Mouse (Mus musculus) midbrain, postnatal 0 days (tissue): ENCODE results near the gene Wnt1. TPM values are rescaled to one million over a fixed set of nuclear protein-coding genes. Genes with fewer than 3 reads are reported as not detected.

Experiments used
- ATAC-seq: fragments of 200-750 bp; cut with Nextera tagmentation; 2 replicates; pipeline ENCODE4 v1.8.0; 2017; ENCODE audit warnings: moderate number of reproducible peaks, mild to moderate bottlenecking, moderate TSS enrichment, moderate library complexity; ENCODE audit not compliant: low FRiP score
- DNase-seq: peaks from one replicate; pipeline ENCODE4 v3.0.0-alpha.2; 2015; ENCODE audit warnings: low spot score
- H3K27ac ChIP-seq: fragments of 300-500 bp; sonication (generic); 2 replicates; pipeline ENCODE4 v1.5.1; 2014; ENCODE audit warnings: low read depth, mild to moderate bottlenecking, low read length, mixed read lengths
- H3K27me3 ChIP-seq: fragments of 300-500 bp; sonication (generic); 2 replicates; pipeline ENCODE4 v1.6.1; 2014; ENCODE audit warnings: low read length, control low read depth, mixed read lengths; ENCODE audit not compliant: insufficient read depth
- H3K36me3 ChIP-seq: fragments of 300-500 bp; sonication (generic); 2 replicates; pipeline ENCODE4 v1.6.1; 2014; ENCODE audit warnings: low read length, control low read depth, mixed read lengths; ENCODE audit not compliant: insufficient read depth
- H3K4me1 ChIP-seq: fragments of 300-500 bp; sonication (generic); 2 replicates; pipeline ENCODE4 v1.6.1; 2014; ENCODE audit warnings: mild to moderate bottlenecking, control low read depth, antibody characterized with exemption, low read length, mixed read lengths; ENCODE audit not compliant: insufficient read depth
- H3K4me2 ChIP-seq: fragments of 300-500 bp; sonication (generic); 2 replicates; pipeline ENCODE4 v1.6.1; 2014; ENCODE audit warnings: low read depth, mild to moderate bottlenecking, low read length, mixed read lengths; ENCODE audit not compliant: poor library complexity, severe bottlenecking
- H3K4me3 ChIP-seq: fragments of 300-500 bp; sonication (generic); 2 replicates; pipeline ENCODE4 v1.5.1; 2014; ENCODE audit warnings: low read depth, mild to moderate bottlenecking, low read length, moderate library complexity
- H3K9ac ChIP-seq: fragments of 300-500 bp; sonication (generic); replicated peaks from 2 replicates; pipeline ENCODE4 v1.6.1; 2014; ENCODE audit warnings: mild to moderate bottlenecking, low read length, moderate library complexity, mixed read lengths; ENCODE audit not compliant: poor library complexity, severe bottlenecking
- H3K9me3 ChIP-seq: fragments of 300-500 bp; sonication (generic); 2 replicates; pipeline ENCODE4 v1.6.1; 2016; ENCODE audit warnings: low read length, control low read depth
- CTCF ChIP-seq: IDR thresholded peaks from 2 replicates; pipeline ENCODE4 v1.5.1; 2016; ENCODE audit warnings: antibody characterized with exemption, mild to moderate bottlenecking
- WGBS: fragments of 180-500 bp; shearing (Covaris S2); extraction: QIAGEN DNeasy Blood & Tissue Kit; methylation state at CpG from one replicate; pipeline ENCODE4 v1.1.7; 2014; 5-methylcytosine and 5-hydroxymethylcytosine counted together
- polyA plus RNA-seq: library from polyadenylated mRNA; unstranded; fragments of >200 nt; fragmentation: Nextera tagmentation; extraction: Ambion mirVana; gene quantifications from 2 replicates; pipeline ENCODE4 v1.2.1, GENCODE M21; 2015
- total RNA-seq: library from RNA; depleted of rRNA; stranded (reverse); fragments of >200 nt; gene quantifications from 2 replicates; pipeline ENCODE4 v1.2.3, GENCODE M21; 2014; rRNA removed

Wnt1 gene
- total and polyA plus RNA-seq, 2 experiments from 2014 or later, result 0.33 to 0.81 TPM

DNA sequence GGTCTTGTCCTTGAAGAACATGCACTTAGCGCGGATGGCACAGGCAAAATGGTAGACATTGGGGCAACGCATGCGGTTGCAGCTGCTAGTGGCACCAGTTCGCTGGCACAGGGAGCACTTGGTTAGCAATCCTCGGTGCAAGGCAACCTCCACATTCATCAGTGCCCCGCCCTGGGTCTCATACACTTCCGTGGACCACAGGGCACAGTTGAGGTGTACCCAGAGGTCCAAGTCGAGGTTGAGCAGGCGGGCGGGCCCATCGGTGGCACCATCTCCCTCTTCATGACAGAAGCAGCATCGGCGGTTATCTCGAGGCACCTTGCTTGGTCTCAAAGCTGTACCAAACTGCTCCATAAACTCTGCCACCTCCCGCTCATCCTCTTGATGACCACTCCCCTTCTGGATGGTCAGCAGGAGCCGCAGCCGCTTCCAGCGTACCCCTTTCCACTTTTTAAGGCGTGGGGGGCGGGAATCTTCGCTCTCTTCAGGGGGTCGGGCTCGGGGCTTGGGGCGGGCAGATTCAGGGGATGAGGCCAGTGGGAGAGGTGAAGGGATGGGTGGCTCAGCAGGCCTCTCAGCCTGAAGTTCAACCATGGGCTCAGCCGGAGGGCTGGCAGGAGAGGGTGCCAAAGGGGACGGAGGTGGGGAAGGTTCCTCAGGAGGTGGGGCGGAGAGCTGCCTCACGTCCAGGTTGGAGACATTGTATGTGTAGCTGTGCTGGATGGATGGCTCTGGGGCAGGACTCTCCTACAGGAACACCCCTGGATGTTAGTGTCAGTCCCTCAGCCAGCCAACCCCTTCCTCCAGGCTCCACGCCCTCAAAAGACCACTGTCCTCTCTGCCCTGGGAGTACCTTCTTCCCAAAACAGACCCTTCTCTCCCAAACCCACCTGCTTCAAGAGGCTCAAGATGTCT lies 50.3 kb downstream of the Wnt1 start:
- H3K9ac ChIP-seq, result no peak overlapping the region
- H3K4me1 ChIP-seq, result no peaks in the 10 kb centered on the region
- 95% methylated on average over 30 of the region's 30 CpGs for WGBS
- no peaks in the 10 kb centered on the region for H3K27me3 ChIP-seq
- H3K27ac ChIP-seq, result no peak overlapping the region
- no peaks in the 10 kb centered on the region for H3K9me3 ChIP-seq
- no peak for TF ChIP-seq CTCF
- no peak overlapping the region for H3K4me2 ChIP-seq
- H3K36me3 ChIP-seq, result peaks cover 92% of the 10 kb centered on the region
- no peak overlapping the region for H3K4me3 ChIP-seq
- ATAC-seq (no peak), DNase-seq (no peak)

Other genes starting within 250 kb of the Wnt1 start
- gene Ccnt1, start 218.9 kb upstream of the Wnt1 start, total RNA-seq, result 36.1 and 54.6 TPM in 2 replicates
- gene Ccnt1, start 218.9 kb upstream of the Wnt1 start, polyA plus RNA-seq, result 47.4 and 49.7 TPM in 2 replicates
- 0.82 TPM in 1 of 2 replicates, not detected in the other for gene 4930415O20Rik, start 218.9 kb upstream of the Wnt1 start, total RNA-seq
- 0.31 TPM in 1 of 2 replicates, not detected in the other for gene 4930415O20Rik, start 218.9 kb upstream of the Wnt1 start, polyA plus RNA-seq
- gene Adcy6, start 179.8 kb upstream of the Wnt1 start, total RNA-seq, result 38.0 and 40.3 TPM in 2 replicates
- 5.5 and 7.2 TPM in 2 replicates for gene Adcy6, start 179.8 kb upstream of the Wnt1 start, polyA plus RNA-seq
- 211 and 239 TPM in 2 replicates for gene Cacnb3, start 159.0 kb upstream of the Wnt1 start, total RNA-seq
- gene Cacnb3, start 159.0 kb upstream of the Wnt1 start, polyA plus RNA-seq, result 150 and 155 TPM in 2 replicates
- gene Ddx23, start 127.0 kb upstream of the Wnt1 start, total RNA-seq, result 46.7 and 50.5 TPM in 2 replicates
- 14.0 and 20.5 TPM in 2 replicates for gene Ddx23, start 127.0 kb upstream of the Wnt1 start, polyA plus RNA-seq
- gene Rnd1, start 112.4 kb upstream of the Wnt1 start, total RNA-seq, result 34.5 and 42.9 TPM in 2 replicates
- gene Rnd1, start 112.4 kb upstream of the Wnt1 start, polyA plus RNA-seq, result 20.7 and 24.9 TPM in 2 replicates
- gene Ccdc65, start 81.7 kb upstream of the Wnt1 start, total RNA-seq, result 6.9 and 9.1 TPM in 2 replicates
- gene Ccdc65, start 81.7 kb upstream of the Wnt1 start, polyA plus RNA-seq, result 11.4 and 12.3 TPM in 2 replicates
- gene Fkbp11, start 61.7 kb upstream of the Wnt1 start, total RNA-seq, result 1.0 and 2.8 TPM in 2 replicates
- gene Fkbp11, start 61.7 kb upstream of the Wnt1 start, polyA plus RNA-seq, result 4.4 and 5.4 TPM in 2 replicates
- 122 and 144 TPM in 2 replicates for gene Arf3, start 26.6 kb upstream of the Wnt1 start, total RNA-seq
- gene Arf3, start 26.6 kb upstream of the Wnt1 start, polyA plus RNA-seq, result 89.2 and 93.8 TPM in 2 replicates
- gene Wnt10b, start 11.7 kb upstream of the Wnt1 start, total RNA-seq, result 0.38 and 1.5 TPM in 2 replicates
- gene Wnt10b, start 11.7 kb upstream of the Wnt1 start, polyA plus RNA-seq, result not detected in 2 replicates
- gene Ddn, start 19.6 kb downstream of the Wnt1 start, total RNA-seq, result 5.5 and 7.3 TPM in 2 replicates
- gene Ddn, start 19.6 kb downstream of the Wnt1 start, polyA plus RNA-seq, result 0.51 and 0.64 TPM in 2 replicates
- 45.1 and 50.6 TPM in 2 replicates for gene Prkag1, start 41.7 kb downstream of the Wnt1 start, total RNA-seq
- 50.6 and 57.4 TPM in 2 replicates for gene Prkag1, start 41.7 kb downstream of the Wnt1 start, polyA plus RNA-seq
- 32.2 and 32.5 TPM in 2 replicates for gene Kmt2d, start 81.3 kb downstream of the Wnt1 start, total RNA-seq
- 5.6 and 7.7 TPM in 2 replicates for gene Kmt2d, start 81.3 kb downstream of the Wnt1 start, polyA plus RNA-seq
- 9.4 and 10.1 TPM in 2 replicates for gene Rhebl1, start 104.7 kb downstream of the Wnt1 start, total RNA-seq
- 30.7 and 31.1 TPM in 2 replicates for gene Rhebl1, start 104.7 kb downstream of the Wnt1 start, polyA plus RNA-seq
- 0.38 and 0.71 TPM in 2 replicates for gene Dhh, start 108.7 kb downstream of the Wnt1 start, total RNA-seq
- gene Dhh, start 108.7 kb downstream of the Wnt1 start, polyA plus RNA-seq, result 0.18 and 0.22 TPM in 2 replicates
- 46.0 and 56.9 TPM in 2 replicates for gene Lmbr1l, start 128.4 kb downstream of the Wnt1 start, total RNA-seq
- gene Lmbr1l, start 128.4 kb downstream of the Wnt1 start, polyA plus RNA-seq, result 19.6 and 21.7 TPM in 2 replicates
- 2,522 and 3,264 TPM in 2 replicates for gene Tuba1b, start 144.7 kb downstream of the Wnt1 start, total RNA-seq
- 1,582 and 1,796 TPM in 2 replicates for gene Tuba1b, start 144.7 kb downstream of the Wnt1 start, polyA plus RNA-seq
- 1,797 and 2,945 TPM in 2 replicates for gene Gm49450, start 163.7 kb downstream of the Wnt1 start, total RNA-seq
- not detected in 2 replicates for gene Gm49450, start 163.7 kb downstream of the Wnt1 start, polyA plus RNA-seq
- gene Tuba1a, start 163.8 kb downstream of the Wnt1 start, total RNA-seq, result 17,447 and 20,461 TPM in 2 replicates
- 15,641 and 16,823 TPM in 2 replicates for gene Tuba1a, start 163.8 kb downstream of the Wnt1 start, polyA plus RNA-seq
- gene Tuba1c, start 240.0 kb downstream of the Wnt1 start, total RNA-seq, result 18.2 and 22.6 TPM in 2 replicates
- gene Tuba1c, start 240.0 kb downstream of the Wnt1 start, polyA plus RNA-seq, result 9.6 and 9.9 TPM in 2 replicates